Mouse (Mus musculus) urinary bladder, adult 18-20 months (tissue): ENCODE results near the gene Tmem182.

Source experiments
- DNase-seq, 2 experiments: peaks; one replicate each; pipeline ENCODE4 v3.0.0; 2022; ENCODE audit warnings: low spot score in 2 of 2, mixed read lengths in 2 of 2

Gene Tmem182

GRCm38 (mm10) chr1:40805351-40805750, at the start of gene Tmem182:
TSS of gene Tmem182 (plus strand) at chr1:40805601.
- DNase-seq, result no peak

GRCm38 (mm10) chr1:40759751-40760445, 45.5 kb upstream of the Tmem182 start:
- no peak for DNase-seq

GRCm38 (mm10) chr1:40764042-40764441, 41.4 kb upstream of the Tmem182 start:
- no peak for DNase-seq

GRCm38 (mm10) chr1:40764701-40765275, 40.6 kb upstream of the Tmem182 start:
- no peak for DNase-seq

GRCm38 (mm10) chr1:40765521-40765920, 39.9 kb upstream of the Tmem182 start:
- DNase-seq, result no peak

GRCm38 (mm10) chr1:40767588-40767987, 37.8 kb upstream of the Tmem182 start:
- DNase-seq, result no peak

- peak in 1 of 2 experiments; percentile 22 for DNase-seq
These were observed 36.8 kb upstream of the Tmem182 start for GRCm38 (mm10) chr1:40768606-40769005.

GRCm38 (mm10) chr1:40769331-40769894, 36.0 kb upstream of the Tmem182 start:
- no peak for DNase-seq

- DNase-seq, result no peak
These were observed 34.0 kb upstream of the Tmem182 start for GRCm38 (mm10) chr1:40771196-40771970.

GRCm38 (mm10) chr1:40773234-40773633, 32.2 kb upstream of the Tmem182 start:
- no peak for DNase-seq

GRCm38 (mm10) chr1:40774040-40774439, 31.4 kb upstream of the Tmem182 start:
- DNase-seq, result no peak

GRCm38 (mm10) chr1:40776102-40776501, 29.3 kb upstream of the Tmem182 start:
- no peak for DNase-seq

GRCm38 (mm10) chr1:40776763-40777162, 28.6 kb upstream of the Tmem182 start:
- no peak for DNase-seq

- no peak for DNase-seq
These were observed 22.0 kb upstream of the Tmem182 start for GRCm38 (mm10) chr1:40783450-40783849.

GRCm38 (mm10) chr1:40784306-40784705, 21.1 kb upstream of the Tmem182 start:
- no peak for DNase-seq

GRCm38 (mm10) chr1:40785876-40786445, 19.4 kb upstream of the Tmem182 start:
- no peak for DNase-seq

GRCm38 (mm10) chr1:40788956-40789355, 16.4 kb upstream of the Tmem182 start:
- DNase-seq, result no peak

- DNase-seq, result no peak
These were observed 15.7 kb upstream of the Tmem182 start for GRCm38 (mm10) chr1:40789666-40790233.

GRCm38 (mm10) chr1:40790324-40791141, 14.9 kb upstream of the Tmem182 start, which contains the start of gene Mfsd9:
TSS of gene Mfsd9 (minus strand) at chr1:40790687.
- peak; percentile 85 to 98 for DNase-seq

- no peak for DNase-seq
These were observed 9.9 kb upstream of the Tmem182 start for GRCm38 (mm10) chr1:40795508-40795907.

- peak in 1 of 2 experiments; percentile 15 for DNase-seq
These were observed 8.1 kb upstream of the Tmem182 start for GRCm38 (mm10) chr1:40797348-40797747.
